Mouse (Mus musculus): ENCODE data around the gene Notum.

GRCm38 (mm10) chr11:120630881-120631725, 29.9 kb downstream of the Notum start:
- TF ChIP-seq CTCF (IDR thresholded peaks at IDR 0.05; ENCODE audit: low read depth), result no peak
- no peak for TF ChIP-seq EP300 (IDR thresholded peaks at IDR 0.05; ENCODE audit: low read depth)

All from heart, postnatal 0 days (tissue).